Mouse (Mus musculus) heart, adult 2 months (tissue): ENCODE data around the gene Ghdc.

Experiments
- CTCF ChIP-seq: fragments of 200-600 bp; IDR thresholded peaks from 2 replicates; pipeline ENCODE4 v1.8.1; 2022; ENCODE audit warnings: antibody characterized with exemption, mild to moderate bottlenecking, moderate library complexity
- EP300 ChIP-seq: fragments of 200-500 bp; IDR thresholded peaks from 2 replicates; pipeline ENCODE4 v1.6.1; 2011; ENCODE audit warnings: low read depth, low read length, control low read depth; ENCODE audit not compliant: insufficient read depth
- POLR2A ChIP-seq: fragments of 200-500 bp; IDR thresholded peaks from 2 replicates; pipeline ENCODE4 v1.6.1; 2011; ENCODE audit warnings: mild to moderate bottlenecking, low read depth, low read length, control low read depth; ENCODE audit not compliant: insufficient read depth

- TF ChIP-seq CTCF (no peak), EP300 (no peak), POLR2A (no peak)
Observed at GRCm38 (mm10) chr11:100766726-100767125, 4.0 kb downstream of the Ghdc start.
